Mouse (Mus musculus): ENCODE results near the gene Cacna1s. TPM values are rescaled to one million over a fixed set of nuclear protein-coding genes. Genes with fewer than 3 reads are reported as not detected.

Gene Cacna1s
- polyA plus RNA-seq, 1 experiment from 2014 or later = 0.12 TPM

DNA sequence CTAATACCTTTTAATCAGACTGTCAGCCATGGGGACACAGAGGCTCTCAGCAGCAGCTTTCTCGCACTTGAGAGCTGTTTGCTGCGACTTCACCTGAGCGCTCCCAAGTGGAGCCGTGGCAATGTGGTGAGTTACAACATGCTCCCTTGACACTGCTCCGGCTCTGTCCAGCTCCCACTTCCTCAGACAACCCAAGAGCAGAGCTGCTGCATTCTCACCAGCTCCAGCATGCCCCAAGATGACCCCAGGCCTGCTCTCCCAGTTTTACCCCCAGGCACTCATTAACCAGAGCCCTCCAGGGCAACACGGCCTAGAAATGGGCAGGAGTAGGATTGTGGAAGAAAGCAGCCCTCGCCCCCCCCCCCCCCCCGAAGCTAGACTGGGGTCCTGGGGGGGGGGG lies 20.9 kb upstream of the Cacna1s start:
- peaks cover 6% of the 10 kb centered on the region for H3K4me1 ChIP-seq
- peaks cover 17% of the 10 kb centered on the region for H3K36me3 ChIP-seq (replicated peaks)
- no peak overlapping the region for H3K27ac ChIP-seq
- no peak for ATAC-seq (replicated peaks)
- H3K4me2 ChIP-seq = no peak overlapping the region
- no peak overlapping the region for H3K4me3 ChIP-seq
- 78% methylated on average over 6 of the region's 8 CpGs for WGBS
- H3K9ac ChIP-seq = no peak overlapping the region
- H3K27me3 ChIP-seq (replicated peaks) = no peaks in the 10 kb centered on the region
- no peaks in the 10 kb centered on the region for H3K9me3 ChIP-seq

DNA sequence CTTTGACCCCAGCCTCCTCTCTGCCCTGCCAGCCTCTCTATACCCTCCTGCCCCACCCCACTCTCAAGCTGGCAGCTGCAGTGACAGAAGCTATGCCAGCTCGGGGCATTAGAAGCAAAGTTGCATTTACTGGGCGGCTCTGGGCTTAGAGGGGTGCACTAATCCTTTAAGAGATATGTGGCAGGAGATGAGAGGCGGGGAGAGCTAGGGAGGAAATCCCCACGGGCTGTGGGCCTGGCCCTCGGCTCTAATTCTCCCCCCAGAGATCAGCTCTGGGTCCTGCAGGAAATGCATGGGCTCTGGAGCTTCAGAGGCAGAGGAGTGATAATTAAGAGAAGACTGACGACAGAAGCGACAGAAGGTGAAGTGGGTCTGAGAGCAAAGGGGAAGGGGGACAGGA lies 19.6 kb upstream of the Cacna1s start:
- Histone ChIP-seq H3K4me1 (peaks cover 6% of the 10 kb centered on the region), H3K27me3 (replicated peaks) (no peaks in the 10 kb centered on the region), H3K36me3 (replicated peaks) (peaks cover 14% of the 10 kb centered on the region), H3K9me3 (no peaks in the 10 kb centered on the region), H3K4me3 (no peak overlapping the region), H3K4me2 (no peak overlapping the region), H3K27ac (0 out of 2 replicates have a peak overlapping the region, but pooled peaks have one; percentile 9), H3K9ac (no peak overlapping the region)
- WGBS = 48% methylated on average over 7 of the region's 7 CpGs
- no peak for ATAC-seq (replicated peaks)

DNA sequence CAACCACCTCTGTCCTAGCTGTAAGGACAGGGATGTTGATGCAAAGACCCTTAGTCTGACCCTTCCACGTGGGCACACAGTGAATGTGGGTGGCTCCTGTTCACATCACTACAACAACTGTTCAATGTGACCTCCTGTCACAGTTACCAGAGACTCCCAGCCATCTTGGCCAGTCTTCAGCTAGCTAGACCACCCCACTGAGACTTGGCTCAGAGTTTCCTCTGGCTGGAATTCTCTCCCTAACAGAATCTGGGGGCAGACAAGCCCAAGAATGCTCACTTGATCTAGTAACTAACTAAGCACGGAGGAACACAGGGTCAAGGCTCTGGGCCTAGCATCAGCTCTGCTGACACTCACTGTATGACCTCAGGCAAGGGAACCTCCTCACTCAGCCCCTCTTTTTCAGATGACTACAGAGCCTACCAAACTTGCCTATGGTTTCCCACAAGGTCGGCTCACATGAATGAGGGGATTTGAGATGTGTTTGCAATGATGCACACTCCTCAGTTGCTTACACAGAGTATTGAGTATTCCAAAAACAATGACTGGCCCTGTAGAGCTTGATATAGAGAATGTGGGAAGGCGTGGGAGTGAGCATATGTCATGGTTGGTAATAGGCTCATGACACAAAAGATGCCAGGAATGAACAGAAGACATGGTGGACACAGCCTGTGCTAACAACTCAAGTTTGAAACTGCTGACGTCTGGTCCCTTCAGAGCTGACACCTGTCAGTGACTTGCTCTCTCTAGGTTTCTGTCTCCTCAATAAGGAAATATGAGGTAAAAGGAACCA lies 13.6 kb upstream of the Cacna1s start:
- Histone ChIP-seq H3K27me3 (replicated peaks) (no peaks in the 10 kb centered on the region; the same call in 1 of the 2 replicates), H3K4me3 (no peak overlapping the region), H3K4me1 (peaks cover 17% of the 10 kb centered on the region), H3K36me3 (replicated peaks) (peaks cover 13% of the 10 kb centered on the region), H3K9me3 (no peaks in the 10 kb centered on the region), H3K4me2 (no peak overlapping the region), H3K27ac (no peak overlapping the region), H3K9ac (no peak overlapping the region)
- WGBS = 81% methylated on average over 5 of the region's 5 CpGs
- no peak for ATAC-seq (replicated peaks)

DNA sequence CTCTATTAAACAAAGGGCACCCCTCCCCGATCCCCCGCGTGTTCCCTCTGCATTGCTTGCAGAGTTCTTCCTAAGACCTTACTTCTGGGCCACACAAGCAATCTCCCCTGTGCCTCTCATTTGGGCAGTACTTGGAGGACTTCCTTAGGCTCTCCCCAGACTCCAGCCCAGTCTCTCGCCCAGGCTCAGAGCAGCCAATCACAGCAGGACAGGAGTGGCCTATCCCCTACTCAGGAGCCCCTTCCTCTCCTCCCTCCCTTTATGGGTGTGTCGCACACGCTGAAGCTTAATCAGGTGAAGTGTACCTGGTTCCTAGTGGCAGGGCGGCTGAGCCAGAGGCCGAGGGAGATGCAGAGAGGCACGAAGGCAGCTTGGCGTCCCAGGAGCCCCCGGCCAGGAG lies 12.1 kb upstream of the Cacna1s start:
- Histone ChIP-seq H3K4me3 (no peak overlapping the region), H3K36me3 (replicated peaks) (no peaks in the 10 kb centered on the region), H3K9me3 (no peaks in the 10 kb centered on the region), H3K4me1 (peaks cover 17% of the 10 kb centered on the region), H3K9ac (no peak overlapping the region), H3K4me2 (no peak overlapping the region), H3K27ac (no peak overlapping the region), H3K27me3 (replicated peaks) (no peaks in the 10 kb centered on the region; the same call in 1 of the 2 replicates)
- peak; percentile 38; the same call in 1 of the 2 replicates for ATAC-seq (replicated peaks)
- WGBS = 17% methylated on average over 11 of the region's 11 CpGs

DNA sequence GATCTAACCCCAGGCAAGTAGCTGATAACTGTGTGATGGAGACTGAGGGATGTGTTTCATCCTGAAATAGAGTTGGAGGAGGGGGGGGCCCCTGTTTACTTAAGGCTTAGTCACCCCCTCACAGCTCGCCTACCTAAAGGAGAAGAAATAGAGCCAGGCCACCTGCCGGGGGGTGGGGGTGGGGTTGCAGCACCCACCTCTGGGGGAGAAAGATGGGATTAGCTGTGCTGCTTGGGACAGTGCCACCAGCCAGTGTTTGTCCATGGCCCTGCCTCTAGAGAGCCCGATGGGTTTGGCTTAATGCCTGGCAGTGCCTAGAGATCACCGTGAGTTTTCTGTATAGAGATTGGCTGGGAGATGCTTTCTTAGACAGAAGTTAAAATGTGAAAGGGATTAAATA lies 11.7 kb upstream of the Cacna1s start:
- no peak overlapping the region for H3K4me2 ChIP-seq
- H3K9ac ChIP-seq = no peak overlapping the region
- no peaks in the 10 kb centered on the region for H3K36me3 ChIP-seq (replicated peaks)
- no peak overlapping the region for H3K4me3 ChIP-seq
- ATAC-seq (replicated peaks) = 0 out of 2 replicates have a peak, but pooled peaks have one; percentile 53
- WGBS = 23% methylated on average over 4 of the region's 4 CpGs
- no peak overlapping the region for H3K27ac ChIP-seq
- H3K9me3 ChIP-seq = no peaks in the 10 kb centered on the region
- peaks cover 17% of the 10 kb centered on the region for H3K4me1 ChIP-seq
- no peaks in the 10 kb centered on the region; the same call in 1 of the 2 replicates for H3K27me3 ChIP-seq (replicated peaks)

DNA sequence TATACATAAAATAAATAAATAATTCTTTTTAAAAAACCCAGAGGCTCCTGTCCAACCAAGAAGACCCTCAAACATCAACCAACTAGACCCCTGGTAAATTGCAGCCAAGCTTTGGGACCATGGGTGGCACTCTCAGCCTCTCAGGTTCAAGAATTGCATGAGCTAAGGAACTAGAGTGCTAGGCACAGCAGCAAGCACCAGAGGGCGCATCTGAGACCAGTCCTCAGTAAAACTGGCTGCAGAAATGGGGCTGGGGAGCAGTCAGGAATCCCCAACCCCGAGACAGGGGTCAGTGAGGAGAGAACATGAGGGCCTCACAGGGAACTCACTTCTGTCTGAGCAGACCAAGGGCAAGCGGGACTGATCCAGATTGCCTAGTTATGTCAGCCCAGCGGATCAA lies 6.8 kb upstream of the Cacna1s start:
- no peak overlapping the region for H3K9ac ChIP-seq
- peaks cover 19% of the 10 kb centered on the region for H3K27me3 ChIP-seq (replicated peaks)
- no peak overlapping the region for H3K27ac ChIP-seq
- no peaks in the 10 kb centered on the region for H3K9me3 ChIP-seq
- H3K4me1 ChIP-seq = peaks cover 15% of the 10 kb centered on the region
- H3K4me2 ChIP-seq = no peak overlapping the region
- H3K36me3 ChIP-seq (replicated peaks) = no peaks in the 10 kb centered on the region
- ATAC-seq (replicated peaks) = 0 out of 2 replicates have a peak, but pooled peaks have one; percentile 16
- no peak overlapping the region for H3K4me3 ChIP-seq
- 10% methylated on average over 4 of the region's 4 CpGs for WGBS

DNA sequence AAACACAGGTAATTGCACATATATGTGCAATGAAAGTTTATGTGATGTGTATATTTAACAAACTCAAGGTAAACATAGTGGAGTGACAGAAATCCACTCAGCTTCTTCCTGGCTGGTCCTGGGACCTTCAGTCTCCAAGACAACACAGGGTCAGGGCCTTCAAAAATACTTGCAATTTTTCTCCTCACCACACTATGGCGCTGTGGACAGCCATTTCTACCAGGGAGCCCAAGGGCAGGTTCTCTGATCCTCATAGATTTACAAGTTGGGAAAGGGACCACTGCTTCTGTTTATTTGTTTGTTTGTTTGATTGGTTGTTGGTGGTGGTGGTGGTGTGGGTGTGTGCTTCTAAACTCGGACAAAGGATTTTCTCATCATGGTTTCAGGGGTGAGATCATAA lies 5.1 kb upstream of the Cacna1s start:
- Histone ChIP-seq H3K4me2 (no peak overlapping the region), H3K4me3 (no peak overlapping the region), H3K36me3 (replicated peaks) (no peaks in the 10 kb centered on the region), H3K9me3 (no peaks in the 10 kb centered on the region), H3K27me3 (replicated peaks) (peaks cover 29% of the 10 kb centered on the region), H3K4me1 (peaks cover 10% of the 10 kb centered on the region), H3K9ac (no peak overlapping the region), H3K27ac (no peak overlapping the region)
- 9% methylated on average over 2 of the region's 2 CpGs for WGBS
- ATAC-seq (replicated peaks) = no peak

DNA sequence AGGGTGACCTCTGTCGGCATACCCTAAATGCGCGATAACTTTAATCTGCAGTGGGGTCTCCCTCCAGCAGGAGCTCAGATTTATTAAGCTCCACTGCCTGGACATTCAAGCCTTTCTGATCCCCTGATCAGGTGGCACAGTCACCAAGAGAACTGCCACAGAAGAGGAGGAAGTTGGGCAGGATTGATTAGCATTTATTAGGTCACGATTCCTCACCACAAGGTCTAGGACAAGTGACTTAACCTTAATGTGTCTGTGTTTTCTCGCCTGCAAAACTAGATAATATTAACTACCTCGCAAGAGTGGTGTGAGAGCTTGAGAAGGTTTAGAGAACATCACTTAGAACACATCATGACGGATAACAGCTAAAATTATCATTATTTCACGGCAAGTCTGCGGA lies 4.7 kb upstream of the Cacna1s start:
- WGBS = 80% methylated on average over 9 of the region's 9 CpGs
- Histone ChIP-seq H3K27ac (no peak overlapping the region), H3K4me2 (no peak overlapping the region)

DNA sequence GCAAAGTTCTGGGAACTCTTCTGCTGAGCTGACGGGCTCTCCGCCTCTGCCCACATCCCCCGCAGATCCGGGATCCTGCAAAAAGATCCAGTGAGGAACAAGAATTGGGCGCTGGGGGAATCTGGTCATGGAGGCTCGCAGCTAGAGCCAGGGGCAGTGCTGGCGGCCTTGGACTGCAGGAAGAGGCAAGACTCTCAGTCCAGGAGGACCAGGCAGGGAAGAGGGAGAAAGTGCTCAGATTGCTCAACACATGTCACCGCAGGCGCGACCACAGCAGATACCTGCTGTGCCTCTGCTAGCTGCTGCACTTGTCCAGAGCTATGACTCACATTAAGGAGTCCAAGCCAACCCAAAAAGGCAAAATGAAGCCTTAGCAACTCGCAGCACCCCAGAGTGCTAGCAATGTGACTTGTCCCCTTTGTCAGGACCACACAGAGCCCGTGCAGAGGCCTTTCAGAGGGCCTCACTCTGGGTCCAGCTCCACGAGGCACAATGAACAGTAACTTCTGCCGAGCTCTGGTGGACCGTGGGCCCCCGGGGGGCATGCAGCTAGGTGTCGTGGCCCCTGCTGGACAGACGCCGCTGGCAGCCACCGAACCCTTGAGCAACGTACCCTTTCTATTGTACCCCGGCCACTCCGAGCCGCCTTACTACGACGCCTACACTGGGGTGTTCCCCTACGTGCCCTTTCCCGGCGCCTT lies 2.1 kb upstream of the Cacna1s start, which contains the start of gene Ascl5:
Ascl5 (plus strand) TSS at position 493 of the 701 bp plus-strand sequence.
- no peak for ATAC-seq (replicated peaks)
- Histone ChIP-seq H3K27me3 (replicated peaks) (peaks cover 35% of the 10 kb centered on the region), H3K27ac (no peak within 1 kb of the TSS), H3K4me2 (peak within 1 kb of the TSS; percentile 60), H3K9ac (peak within 1 kb of the TSS; percentile 45), H3K9me3 (no peaks in the 10 kb centered on the region), H3K4me3 (peak within 1 kb of the TSS; percentile 40), H3K4me1 (peaks cover 10% of the 10 kb centered on the region), H3K36me3 (replicated peaks) (no peaks in the 10 kb centered on the region)
- 23% methylated on average over 29 of the region's 29 CpGs for WGBS

More for the DNA sequence above, 4.7 kb upstream of the Cacna1s start:
- Histone ChIP-seq H3K27me3 (replicated peaks) (peaks cover 34% of the 10 kb centered on the region), H3K9ac (no peak overlapping the region), H3K4me1 (peaks cover 10% of the 10 kb centered on the region), H3K36me3 (replicated peaks) (no peaks in the 10 kb centered on the region), H3K4me3 (no peak overlapping the region), H3K9me3 (no peaks in the 10 kb centered on the region)
- ATAC-seq (replicated peaks) = no peak

DNA sequence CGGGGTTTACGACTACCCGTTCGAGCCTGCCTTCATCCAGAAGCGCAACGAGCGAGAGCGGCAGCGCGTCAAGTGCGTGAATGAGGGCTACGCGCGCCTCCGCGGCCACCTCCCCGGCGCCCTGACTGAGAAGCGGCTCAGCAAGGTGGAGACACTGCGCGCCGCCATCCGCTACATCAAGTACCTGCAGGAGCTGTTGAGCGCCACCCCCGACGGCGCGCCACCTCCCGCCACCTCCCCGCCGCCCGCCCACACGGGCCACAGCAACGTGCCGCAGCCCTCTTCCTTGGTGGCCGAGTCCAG lies 1.6 kb upstream of the Cacna1s start:
- H3K27me3 ChIP-seq (replicated peaks) = peaks cover 35% of the 10 kb centered on the region
- WGBS = under 1% methylated on average over 36 of the region's 36 CpGs
- no peaks in the 10 kb centered on the region for H3K36me3 ChIP-seq (replicated peaks)
- H3K27ac ChIP-seq = no peak overlapping the region
- H3K4me3 ChIP-seq = peak overlapping the region; percentile 40
- peak overlapping the region; percentile 45 for H3K9ac ChIP-seq
- H3K4me2 ChIP-seq = peak overlapping the region; percentile 60
- peak; percentile 51 for ATAC-seq (replicated peaks)
- H3K9me3 ChIP-seq = no peaks in the 10 kb centered on the region
- peaks cover 10% of the 10 kb centered on the region for H3K4me1 ChIP-seq

DNA sequence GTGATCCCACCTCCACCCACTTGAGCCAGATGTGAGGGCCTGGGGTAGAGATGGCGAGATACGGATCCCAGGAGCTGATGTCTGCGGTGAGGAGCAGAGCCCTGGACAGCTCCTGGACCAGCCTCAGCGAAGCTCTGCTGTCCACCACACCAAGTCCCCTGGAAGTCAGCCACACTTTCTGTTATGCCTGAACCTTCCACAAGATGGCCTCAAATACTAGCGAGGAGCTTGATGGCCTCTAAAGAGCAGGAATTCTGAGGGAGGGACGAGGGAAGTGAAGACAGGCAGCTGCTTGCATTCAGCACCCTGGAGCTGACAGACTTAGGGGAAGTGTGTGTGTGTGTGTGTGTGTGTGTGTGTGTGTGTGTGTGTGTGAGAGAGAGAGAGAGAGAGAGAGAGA lies 1.1 kb upstream of the Cacna1s start:
- Histone ChIP-seq H3K4me1 (peaks cover 10% of the 10 kb centered on the region), H3K27me3 (replicated peaks) (peaks cover 35% of the 10 kb centered on the region), H3K36me3 (replicated peaks) (no peaks in the 10 kb centered on the region), H3K9me3 (no peaks in the 10 kb centered on the region), H3K27ac (no peak overlapping the region), H3K4me2 (peak overlapping the region; percentile 60), H3K9ac (peak overlapping the region; percentile 45; the same call in 1 of the 2 replicates), H3K4me3 (peak overlapping the region; percentile 40)
- 0% methylated on average over 6 of the region's 6 CpGs for WGBS
- peak; percentile 79 for ATAC-seq (replicated peaks)

DNA sequence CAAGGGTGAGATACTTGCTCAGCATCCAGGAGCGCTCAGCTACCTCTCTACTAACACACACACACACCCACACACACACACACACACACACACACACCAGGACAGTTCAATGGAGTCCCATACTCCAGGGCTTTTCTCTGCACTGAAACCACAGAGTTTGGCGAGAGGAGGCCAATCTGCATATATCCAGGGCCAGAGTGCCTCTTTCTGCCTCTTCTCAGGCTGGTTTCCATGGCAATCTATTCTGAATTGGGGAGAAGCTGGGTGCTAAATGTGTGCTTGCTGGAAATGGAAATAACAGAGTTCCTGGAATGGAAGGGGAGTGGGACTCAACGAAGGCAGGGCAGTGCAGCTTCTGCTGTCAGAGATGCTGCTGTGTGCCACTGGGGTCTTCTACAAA lies 3.2 kb downstream of the Cacna1s start:
- Histone ChIP-seq H3K27me3 (replicated peaks) (peaks cover 16% of the 10 kb centered on the region), H3K9me3 (no peaks in the 10 kb centered on the region), H3K4me1 (peaks cover 11% of the 10 kb centered on the region), H3K4me3 (no peak overlapping the region), H3K27ac (no peak overlapping the region), H3K4me2 (no peak overlapping the region), H3K36me3 (replicated peaks) (no peaks in the 10 kb centered on the region), H3K9ac (no peak overlapping the region)
- 26% methylated on average over 3 of the region's 3 CpGs for WGBS
- no peak; the same call in 1 of the 2 replicates for ATAC-seq (replicated peaks)

All from midbrain, embryonic 15.5 days (tissue).